Mouse (Mus musculus) liver, postnatal 0 days (tissue): ENCODE measurements around the gene Btnl1.

Experiments
- CTCF ChIP-seq: sonication (generic); IDR thresholded peaks from 2 replicates; pipeline ENCODE4 v1.5.1; 2016; ENCODE audit warnings: antibody characterized with exemption, low read depth
- EP300 ChIP-seq: IDR thresholded peaks from 2 replicates; pipeline ENCODE4 v1.6.1; 2016; ENCODE audit warnings: antibody characterized with exemption, low read depth, mild to moderate bottlenecking

DNA sequence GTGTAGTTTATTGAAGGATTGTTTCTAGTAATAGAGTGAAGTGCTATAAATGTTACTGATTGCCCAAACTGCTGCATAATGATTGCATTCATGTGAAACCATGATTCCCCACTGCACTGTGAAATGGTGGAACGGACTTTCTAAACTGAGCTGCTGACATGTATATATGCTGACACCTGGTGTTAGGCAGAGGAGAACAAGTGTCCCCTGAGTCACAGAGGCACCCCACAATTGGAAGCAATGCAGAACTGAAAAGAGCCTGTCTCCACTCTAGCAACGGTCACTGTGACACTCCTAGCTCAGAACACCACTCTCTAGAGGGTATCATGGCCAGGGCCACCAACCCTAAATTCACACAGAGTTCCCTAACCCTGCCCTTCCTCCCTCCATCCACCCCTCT, 1.8 kb downstream of the Btnl1 start:
- TF ChIP-seq CTCF = peak; percentile 50
- no peak for TF ChIP-seq EP300
